Mouse (Mus musculus) embryo, embryonic 11 days (tissue): ENCODE data around the gene Memo1.
A peak's percentile ranks its signal among the peaks of the same experiment; 100 is the strongest.
"Not testable (repeated sequence)": the region's sequence is repeated elsewhere in the genome, so short reads cannot be mapped to it uniquely, and the experiment has no call there.

Experiments used
- DNase-seq: peaks from one replicate; pipeline ENCODE4 v3.0.0-alpha.2; 2015

Gene Memo1

GRCm38 (mm10) chr17:74295026-74295970 is at the start of gene Memo1:
Memo1 (minus strand) TSS chr17:74295521.
- DNase-seq = peak; percentile 92

GRCm38 (mm10) chr17:74341151-74341550 is 45.8 kb upstream of the Memo1 start:
- peak; percentile 41 for DNase-seq

- DNase-seq = peak; percentile 78
Observed at GRCm38 (mm10) chr17:74338937-74339804, 43.9 kb upstream of the Memo1 start, which contains the start of gene Spast. Spast (plus strand) TSS chr17:74338987.

GRCm38 (mm10) chr17:74338225-74338931 is 43.1 kb upstream of the Memo1 start:
- peak; percentile 97 for DNase-seq

GRCm38 (mm10) chr17:74331049-74331676 is 35.8 kb upstream of the Memo1 start:
- no peak for DNase-seq

- peak; percentile 54 for DNase-seq
Observed at GRCm38 (mm10) chr17:74328146-74328545, 32.8 kb upstream of the Memo1 start.

GRCm38 (mm10) chr17:74327195-74327594 is 31.9 kb upstream of the Memo1 start:
- DNase-seq = not testable (repeated sequence)

GRCm38 (mm10) chr17:74323844-74324243 is 28.5 kb upstream of the Memo1 start, which contains the start of gene Dpy30:
Dpy30 (minus strand) TSS chr17:74323944.
- no peak for DNase-seq

- DNase-seq = peak; percentile 42
Observed at GRCm38 (mm10) chr17:74322400-74323054, 27.2 kb upstream of the Memo1 start.

GRCm38 (mm10) chr17:74318721-74319120 is 23.4 kb upstream of the Memo1 start:
- DNase-seq = no peak

GRCm38 (mm10) chr17:74316309-74316863 is 21.1 kb upstream of the Memo1 start:
- DNase-seq = peak; percentile 94

GRCm38 (mm10) chr17:74315445-74316308 is 20.4 kb upstream of the Memo1 start:
- no peak for DNase-seq

GRCm38 (mm10) chr17:74306021-74306420 is 10.7 kb upstream of the Memo1 start:
- DNase-seq = no peak

- DNase-seq = no peak
Observed at GRCm38 (mm10) chr17:74305616-74306015, 10.3 kb upstream of the Memo1 start.

GRCm38 (mm10) chr17:74304060-74304459 is 8.7 kb upstream of the Memo1 start:
- DNase-seq = no peak

GRCm38 (mm10) chr17:74300089-74300488 is 4.8 kb upstream of the Memo1 start:
- DNase-seq = no peak

- not testable (repeated sequence) for DNase-seq
Observed at GRCm38 (mm10) chr17:74296991-74297390, 1.7 kb upstream of the Memo1 start.

- peak; percentile 19 for DNase-seq
Observed at GRCm38 (mm10) chr17:74296076-74296823, 929 bp upstream of the Memo1 start.

GRCm38 (mm10) chr17:74294426-74295025 is 795 bp downstream of the Memo1 start:
- peak; percentile 85 for DNase-seq
